Mouse (Mus musculus): ENCODE results near the gene Dqx1.
A peak's percentile ranks its signal among the peaks of the same experiment; 100 is the strongest.

Gene Dqx1

DNA sequence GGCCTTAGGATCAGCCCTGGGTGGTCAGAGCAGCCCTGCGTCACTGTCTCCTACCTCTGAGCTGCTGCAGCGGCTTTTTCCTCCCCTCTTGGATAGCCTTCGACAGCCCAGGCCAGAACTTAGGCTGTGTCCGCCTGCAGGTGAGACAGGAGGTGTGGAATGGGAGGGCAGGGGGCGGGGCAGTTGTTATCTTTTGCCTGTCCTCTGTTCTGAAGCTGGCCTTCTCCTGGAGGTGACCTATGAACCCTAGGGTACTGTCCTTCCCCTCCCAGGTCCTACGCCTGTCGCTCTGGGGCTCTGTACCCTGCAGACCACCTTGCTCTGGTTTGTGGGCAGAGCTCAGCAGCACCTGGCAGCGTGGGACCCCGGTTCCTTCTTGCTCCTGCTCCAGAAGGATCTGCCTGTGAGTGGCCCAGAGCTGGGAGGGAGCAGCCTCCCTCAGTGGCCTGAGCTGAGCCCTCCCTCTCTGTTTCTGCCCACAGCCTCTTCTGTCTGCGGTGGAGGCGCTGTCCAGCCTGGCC is 45.5 kb downstream of the Dqx1 start:
- peak; percentile 72; the same call in 1 of the 2 replicates for TF ChIP-seq GATA4 (IDR thresholded peaks at IDR 0.05; ENCODE audit: insufficient replicate concordance, low read length)

- TF ChIP-seq GATA4 (IDR thresholded peaks at IDR 0.05; ENCODE audit: insufficient replicate concordance, low read length), result no peak
Measured at GRCm38 (mm10) chr6:83104158-83104557, 46.5 kb downstream of the Dqx1 start.

DNA sequence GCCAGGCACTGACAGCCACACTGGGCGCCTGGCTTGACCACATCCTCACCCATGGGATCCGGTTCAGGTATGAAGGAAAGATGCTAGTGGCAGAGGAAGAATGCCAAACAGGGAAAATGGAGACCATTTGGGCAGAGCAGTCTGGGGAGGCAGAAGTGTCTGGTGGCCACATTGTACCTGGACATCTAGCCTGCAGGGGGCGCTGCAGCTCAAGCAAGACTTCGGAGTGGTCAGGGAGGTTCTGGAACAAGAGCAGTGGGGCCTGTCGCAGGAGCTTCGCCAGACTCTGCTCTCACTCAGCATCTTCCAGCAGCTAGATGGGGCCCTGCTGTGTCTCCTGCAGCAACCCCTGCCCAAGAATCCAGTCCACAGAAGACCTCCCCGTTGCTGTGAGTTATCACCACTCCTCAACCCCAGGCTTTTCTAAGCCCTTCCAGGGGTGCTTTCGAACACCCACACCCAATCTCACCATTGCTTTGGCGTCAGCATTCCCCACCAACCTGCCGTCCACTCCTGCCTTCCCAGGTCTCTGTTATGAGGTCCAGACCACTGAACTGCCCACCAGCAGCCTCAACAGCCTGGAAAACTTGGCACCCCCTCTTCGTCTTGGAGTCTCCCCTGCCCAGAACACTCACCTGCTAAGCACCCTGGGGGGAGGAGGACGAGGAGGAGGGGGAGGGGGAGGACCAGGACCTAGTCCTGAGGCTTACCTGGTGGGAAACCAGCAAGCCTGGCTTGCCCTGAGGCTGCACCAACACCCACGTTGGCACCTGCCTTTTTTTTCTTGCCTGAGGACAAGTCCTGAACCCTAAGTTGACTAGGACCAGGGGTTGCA is 50.1 kb downstream of the Dqx1 start:
- no peak for TF ChIP-seq GATA4 (IDR thresholded peaks at IDR 0.05; ENCODE audit: insufficient replicate concordance, low read length)

DNA sequence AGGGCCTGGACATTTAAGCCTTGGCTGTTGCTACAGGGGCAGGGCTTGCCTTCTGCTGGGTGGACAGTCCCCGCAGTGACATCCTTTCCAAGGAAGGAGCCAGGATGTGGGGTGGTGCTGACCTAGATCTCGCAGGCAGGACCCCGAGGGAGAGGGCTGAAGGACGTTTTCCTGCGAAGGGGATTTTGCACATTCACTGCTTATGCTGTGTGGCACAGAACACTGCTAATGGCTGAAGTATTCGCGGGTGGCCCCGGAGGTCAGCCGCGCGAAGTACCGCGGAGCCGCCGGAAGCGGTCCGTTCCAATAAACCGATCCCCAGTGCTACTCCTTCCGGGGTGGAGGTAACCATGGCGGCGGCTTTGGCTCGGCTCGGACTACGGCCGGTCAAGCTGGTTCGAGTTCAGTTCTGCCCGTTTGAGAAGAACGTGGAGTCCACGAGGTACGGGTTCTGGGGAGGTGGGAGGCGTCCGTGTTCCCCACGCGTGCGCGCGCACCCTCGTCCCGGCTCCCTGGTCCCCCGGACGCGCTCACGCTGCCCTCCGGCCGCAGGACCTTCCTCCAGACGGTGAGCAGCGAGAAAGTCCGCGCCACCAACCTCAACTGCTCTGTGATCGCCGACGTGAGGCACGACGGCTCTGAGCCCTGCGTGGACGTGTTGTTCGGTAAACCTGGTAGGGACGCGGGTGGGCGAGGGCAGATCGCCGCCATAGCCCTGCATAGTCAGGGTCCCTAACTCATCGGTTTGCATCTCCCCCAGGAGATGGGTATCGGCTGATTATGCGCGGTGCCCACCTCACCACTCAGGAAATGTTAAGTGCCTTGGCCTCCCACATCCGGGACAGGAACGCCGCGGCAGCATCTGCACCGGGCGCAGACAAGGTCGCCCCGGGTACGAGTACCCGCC is 51.4 kb downstream of the Dqx1 start, which contains the start of gene Mrpl53:
Gene Mrpl53 (plus strand): TSS at position 279 of the 907 bp plus-strand sequence.
- peak; percentile 4; the same call in 1 of the 2 replicates for TF ChIP-seq GATA4 (IDR thresholded peaks at IDR 0.05; ENCODE audit: insufficient replicate concordance, low read length)

DNA sequence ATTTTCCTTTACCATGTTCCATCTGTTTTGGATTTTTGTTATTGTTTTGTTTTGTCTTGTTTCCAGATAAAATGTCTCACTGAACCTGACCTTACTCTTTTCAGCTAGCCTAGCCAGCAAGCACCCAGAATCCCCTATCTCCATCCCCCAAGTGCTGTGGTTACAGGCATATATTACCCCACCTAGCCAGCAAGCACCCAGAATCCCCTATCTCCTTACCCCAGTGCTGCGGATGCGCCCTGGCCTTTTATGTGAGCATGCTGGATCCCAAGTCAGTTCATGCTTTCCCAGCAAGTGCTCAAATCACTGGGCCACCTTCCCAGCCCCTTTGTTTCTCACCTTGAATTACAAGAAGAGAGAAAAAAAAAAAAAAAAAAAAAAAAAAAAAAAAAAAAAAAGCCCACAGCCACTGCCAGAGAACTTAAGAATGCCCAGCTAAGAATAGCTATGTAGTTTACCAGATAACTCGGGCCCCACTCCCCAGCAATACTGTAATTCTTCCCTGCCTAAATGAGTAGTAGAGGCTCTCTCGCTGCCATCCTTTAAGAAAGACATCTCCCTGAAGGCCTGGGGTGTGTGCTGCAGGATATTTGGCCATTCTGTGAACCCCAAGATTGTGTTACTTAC is 54.0 kb downstream of the Dqx1 start:
- TF ChIP-seq GATA4 (IDR thresholded peaks at IDR 0.05; ENCODE audit: insufficient replicate concordance, low read length), result no peak

DNA sequence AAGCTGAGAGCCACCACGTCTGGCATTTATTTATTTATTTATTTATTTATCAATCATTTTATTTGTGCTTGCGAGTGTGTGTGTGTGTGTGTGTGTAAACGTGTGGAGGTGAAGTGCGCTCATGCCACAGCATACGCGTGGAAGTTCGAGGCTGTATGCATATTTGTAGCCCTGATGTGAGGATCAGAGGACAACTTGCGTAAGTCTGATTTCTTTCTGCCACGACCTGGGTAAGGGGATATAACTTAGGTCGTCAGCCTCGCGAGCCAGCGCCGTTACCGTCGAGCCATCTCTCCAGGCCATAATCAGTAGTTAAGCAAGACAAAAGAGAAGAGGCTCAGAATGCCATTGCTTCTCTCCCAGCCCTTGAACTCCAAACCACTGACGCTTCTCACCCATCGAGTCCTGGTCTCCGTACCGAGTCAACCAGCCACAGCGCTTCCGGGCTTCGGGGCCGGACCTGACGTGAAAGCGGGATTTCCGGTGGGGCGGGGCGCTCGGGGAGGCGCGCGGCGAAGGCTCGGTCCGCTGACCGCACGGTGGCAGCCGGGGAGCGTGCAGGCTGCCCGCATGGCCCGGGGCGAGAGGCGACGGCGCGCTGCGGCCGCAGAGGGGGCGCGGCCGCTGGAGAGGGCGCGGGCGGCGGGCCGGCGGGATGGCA is 57.5 kb downstream of the Dqx1 start, which contains the start of gene Mogs:
Gene Mogs (plus strand): TSS at position 486 of the 661 bp plus-strand sequence.
- TF ChIP-seq GATA4 (IDR thresholded peaks at IDR 0.05; ENCODE audit: insufficient replicate concordance, low read length), result no peak; the same call in 1 of the 2 replicates

- no peak for TF ChIP-seq GATA4 (IDR thresholded peaks at IDR 0.05; ENCODE audit: insufficient replicate concordance, low read length)
Measured at GRCm38 (mm10) chr6:83115682-83116372, 58.2 kb downstream of the Dqx1 start.

- TF ChIP-seq GATA4 (IDR thresholded peaks at IDR 0.05; ENCODE audit: insufficient replicate concordance, low read length), result no peak
Measured at GRCm38 (mm10) chr6:83116373-83117164, 58.9 kb downstream of the Dqx1 start.

Measured in liver, adult (tissue).